Mouse (Mus musculus) WW6 (cell line): ENCODE measurements at regions not wholly inside any gene's neighbourhood (a gene's known extent, or its start where the extent isn't known, plus 50 kb on each side); places are given as distances from the start of the nearest gene placed in this dataset.

Source experiments
- DNase-seq: peaks from one replicate; pipeline ENCODE4 v3.0.0-alpha.2; 2013; ENCODE audit warnings: low read depth, low spot score

- no peak for DNase-seq
Measured at GRCm38 (mm10) chr12:77179138-77179537, 58.8 kb upstream of the Fut8 start.

- no peak for DNase-seq
Measured at GRCm38 (mm10) chr12:77177811-77178578, 59.9 kb upstream of the Fut8 start.

- DNase-seq, result no peak
Measured at GRCm38 (mm10) chr12:77177303-77177702, 60.6 kb upstream of the Fut8 start.

- no peak for DNase-seq
Measured at GRCm38 (mm10) chr12:77174032-77174431, 63.9 kb upstream of the Fut8 start.

- DNase-seq, result no peak
Measured at GRCm38 (mm10) chr12:77172540-77172939, 65.4 kb upstream of the Fut8 start.

GRCm38 (mm10) chr12:77170257-77170656 lies 67.7 kb upstream of the Fut8 start:
- no peak for DNase-seq

GRCm38 (mm10) chr12:77168367-77168766 lies 69.6 kb upstream of the Fut8 start:
- DNase-seq, result no peak

GRCm38 (mm10) chr12:77156698-77157097 lies 81.2 kb upstream of the Fut8 start:
- no peak for DNase-seq

- no peak for DNase-seq
Measured at GRCm38 (mm10) chr12:77155626-77156025, 82.3 kb upstream of the Fut8 start.

GRCm38 (mm10) chr12:77151471-77151870 lies 86.5 kb upstream of the Fut8 start:
- DNase-seq, result no peak

- no peak for DNase-seq
Measured at GRCm38 (mm10) chr12:77149835-77150234, 88.1 kb upstream of the Fut8 start.

- no peak for DNase-seq
Measured at GRCm38 (mm10) chr12:77148146-77148545, 89.8 kb upstream of the Fut8 start.

GRCm38 (mm10) chr12:77143958-77144357 lies 94.0 kb upstream of the Fut8 start:
- no peak for DNase-seq

GRCm38 (mm10) chr12:77143521-77143920 lies 94.4 kb upstream of the Fut8 start:
- DNase-seq, result no peak

- DNase-seq, result no peak
Measured at GRCm38 (mm10) chr12:77143105-77143504, 94.8 kb upstream of the Fut8 start.

- no peak for DNase-seq
Measured at GRCm38 (mm10) chr12:77142224-77142623, 95.7 kb upstream of the Fut8 start.

- no peak for DNase-seq
Measured at GRCm38 (mm10) chr12:77141260-77142201, 96.4 kb upstream of the Fut8 start.

- DNase-seq, result no peak
Measured at GRCm38 (mm10) chr12:77140656-77141055, 97.3 kb upstream of the Fut8 start.

- no peak for DNase-seq
Measured at GRCm38 (mm10) chr12:77140141-77140540, 97.8 kb upstream of the Fut8 start.

GRCm38 (mm10) chr12:77139718-77140117 lies 98.2 kb upstream of the Fut8 start:
- DNase-seq, result no peak

- DNase-seq, result no peak
Measured at GRCm38 (mm10) chr12:77138506-77139201, 99.3 kb upstream of the Fut8 start.

- no peak for DNase-seq
Measured at GRCm38 (mm10) chr12:77137291-77137830, 100.6 kb upstream of the Fut8 start.
